Mouse (Mus musculus) limb, embryonic 15.5 days (tissue): Measurements from ENCODE around the gene Aph1b. TPM values are rescaled to one million over a fixed set of nuclear protein-coding genes. Genes with fewer than 3 reads are reported as not detected.
"Not testable (repeated sequence)": the region's sequence is repeated elsewhere in the genome, so short reads cannot be mapped to it uniquely, and the experiment has no call there.

ENCODE experiments used
- ATAC-seq: fragments of 200-750 bp; cut with Nextera tagmentation; 2 replicates; pipeline ENCODE4 v1.8.0; 2017; ENCODE audit warnings: low read depth, moderate TSS enrichment; ENCODE audit not compliant: insufficient number of reproducible peaks, low FRiP score, low TSS enrichment
- H3K27ac ChIP-seq: fragments of 300-500 bp; sonication (generic); 2 replicates; pipeline ENCODE4 v1.5.1; 2015; ENCODE audit warnings: moderate library complexity, mild to moderate bottlenecking, inconsistent platforms
- H3K27me3 ChIP-seq: fragments of 300-500 bp; sonication (generic); 2 replicates; pipeline ENCODE4 v1.6.1; 2015; ENCODE audit warnings: inconsistent platforms
- H3K36me3 ChIP-seq: fragments of 300-500 bp; sonication (generic); 2 replicates; pipeline ENCODE4 v1.6.1; 2015; ENCODE audit warnings: inconsistent platforms
- H3K4me1 ChIP-seq: fragments of 300-500 bp; sonication (generic); 2 replicates; pipeline ENCODE4 v1.6.1; 2015; ENCODE audit warnings: inconsistent platforms
- H3K4me2 ChIP-seq: fragments of 300-500 bp; sonication (generic); 2 replicates; pipeline ENCODE4 v1.6.1; 2015; ENCODE audit warnings: mild to moderate bottlenecking, inconsistent platforms
- H3K4me3 ChIP-seq: fragments of 300-500 bp; sonication (generic); 2 replicates; pipeline ENCODE4 v1.5.1; 2015; ENCODE audit warnings: mild to moderate bottlenecking, inconsistent platforms
- H3K9ac ChIP-seq: fragments of 300-500 bp; sonication (generic); 2 replicates; pipeline ENCODE4 v1.6.1; 2015; ENCODE audit warnings: inconsistent platforms
- H3K9me3 ChIP-seq: fragments of 300-500 bp; sonication (generic); 2 replicates; pipeline ENCODE4 v1.6.1; 2016; ENCODE audit warnings: inconsistent platforms
- WGBS: fragments of 180-500 bp; shearing (Covaris S2); methylation state at CpG from one replicate; pipeline ENCODE4 v1.1.7; 2015; 5-methylcytosine and 5-hydroxymethylcytosine counted together
- polyA plus RNA-seq: library from polyadenylated mRNA; unstranded; fragments of >200 nt; fragmentation: Nextera tagmentation; extraction: Ambion mirVana; gene quantifications from 2 replicates; pipeline ENCODE4 v1.2.1, GENCODE M21; 2015

The Aph1b gene
- polyA plus RNA-seq, 1 experiment from 2014 or later: 11.0 TPM

GRCm38 (mm10) chr9:66796739-66797138 is 1.4 kb upstream of the Aph1b start, which contains the start of gene Gm10647:
TSS of gene Gm10647 (plus strand) at chr9:66797039.
- Histone ChIP-seq H3K36me3 (no peaks in the 10 kb centered on the region), H3K9ac (peak within 1 kb of the TSS; percentile 5; the same call in 1 of the 2 replicates), H3K4me2 (peak within 1 kb of the TSS; percentile 84), H3K4me1 (peaks cover 8% of the 10 kb centered on the region), H3K9me3 (no peaks in the 10 kb centered on the region), H3K27me3 (no peaks in the 10 kb centered on the region), H3K4me3 (peak within 1 kb of the TSS; percentile 79), H3K27ac (peak within 1 kb of the TSS; percentile 93)
- no peak for ATAC-seq
- WGBS: 65% methylated on average over 5 of the region's 5 CpGs

- H3K9ac ChIP-seq: peak overlapping the region; percentile 69
- H3K27me3 ChIP-seq: no peaks in the 10 kb centered on the region
- ATAC-seq: peak; percentile 12; the same call in 1 of the 2 replicates
- H3K27ac ChIP-seq: peak overlapping the region; percentile 93
- H3K9me3 ChIP-seq: no peaks in the 10 kb centered on the region
- peaks cover 8% of the 10 kb centered on the region for H3K4me1 ChIP-seq
- whole genome bisulfite sequencing: 1% methylated on average over 43 of the region's 43 CpGs
- H3K4me3 ChIP-seq: peak overlapping the region; percentile 79
- peak overlapping the region; percentile 84 for H3K4me2 ChIP-seq
- peaks cover 6% of the 10 kb centered on the region for H3K36me3 ChIP-seq
Measured at GRCm38 (mm10) chr9:66794629-66795463, 444 bp downstream of the Aph1b start.

GRCm38 (mm10) chr9:66787821-66788220 is 7.5 kb downstream of the Aph1b start:
- H3K27ac ChIP-seq: no peak overlapping the region
- H3K4me1 ChIP-seq: no peaks in the 10 kb centered on the region
- H3K4me2 ChIP-seq: no peak overlapping the region
- no peak overlapping the region for H3K4me3 ChIP-seq
- peaks cover 10% of the 10 kb centered on the region for H3K36me3 ChIP-seq
- WGBS: 5% methylated on average over 2 of the region's 2 CpGs
- H3K9ac ChIP-seq: no peak overlapping the region
- no peak for ATAC-seq
- H3K9me3 ChIP-seq: no peaks in the 10 kb centered on the region
- no peaks in the 10 kb centered on the region for H3K27me3 ChIP-seq

- not testable (repeated sequence) for H3K9me3 ChIP-seq, H3K36me3 ChIP-seq
- WGBS: 75% methylated on average over 2 of the region's 3 CpGs
Measured at GRCm38 (mm10) chr9:66784552-66784951, 10.7 kb downstream of the Aph1b start.

GRCm38 (mm10) chr9:66770701-66771100 is 24.6 kb downstream of the Aph1b start:
- Histone ChIP-seq H3K27ac (no peak overlapping the region), H3K27me3 (no peaks in the 10 kb centered on the region), H3K9me3 (no peaks in the 10 kb centered on the region), H3K9ac (no peak overlapping the region), H3K4me2 (no peak overlapping the region), H3K36me3 (no peaks in the 10 kb centered on the region), H3K4me1 (no peaks in the 10 kb centered on the region), H3K4me3 (no peak overlapping the region)
- ATAC-seq: no peak

More at GRCm38 (mm10) chr9:66784552-66784951, 10.7 kb downstream of the Aph1b start:
- not testable (repeated sequence) for H3K27me3 ChIP-seq, H3K4me2 ChIP-seq, ATAC-seq, H3K27ac ChIP-seq, H3K4me3 ChIP-seq, H3K4me1 ChIP-seq, H3K9ac ChIP-seq

- no peaks in the 10 kb centered on the region for H3K9me3 ChIP-seq
- WGBS: 54% methylated on average over 3 of the region's 3 CpGs
- no peak overlapping the region for H3K27ac ChIP-seq
- H3K4me2 ChIP-seq: no peak overlapping the region
- no peak for ATAC-seq
- H3K36me3 ChIP-seq: no peaks in the 10 kb centered on the region
- H3K9ac ChIP-seq: no peak overlapping the region
- no peaks in the 10 kb centered on the region for H3K27me3 ChIP-seq
- H3K4me3 ChIP-seq: no peak overlapping the region
- H3K4me1 ChIP-seq: no peaks in the 10 kb centered on the region
Measured at GRCm38 (mm10) chr9:66769275-66769674, 26.0 kb downstream of the Aph1b start.

- no peak overlapping the region for H3K27ac ChIP-seq
- no peaks in the 10 kb centered on the region for H3K9me3 ChIP-seq
- no peak overlapping the region for H3K4me3 ChIP-seq
- 85% methylated on average over 1 of the region's 1 CpGs for WGBS
- H3K36me3 ChIP-seq: no peaks in the 10 kb centered on the region
- no peaks in the 10 kb centered on the region for H3K4me1 ChIP-seq
- H3K4me2 ChIP-seq: no peak overlapping the region
- no peak overlapping the region for H3K9ac ChIP-seq
- ATAC-seq: no peak
- no peaks in the 10 kb centered on the region for H3K27me3 ChIP-seq
Measured at GRCm38 (mm10) chr9:66768721-66769120, 26.6 kb downstream of the Aph1b start.

- no peak overlapping the region for H3K4me2 ChIP-seq
- no peaks in the 10 kb centered on the region for H3K27me3 ChIP-seq
- no peak overlapping the region for H3K9ac ChIP-seq
- peaks cover 10% of the 10 kb centered on the region; the same call in 1 of the 2 replicates for H3K36me3 ChIP-seq
- H3K9me3 ChIP-seq: no peaks in the 10 kb centered on the region
- WGBS: 72% methylated on average over 1 of the region's 1 CpGs
- no peaks in the 10 kb centered on the region for H3K4me1 ChIP-seq
- no peak overlapping the region for H3K27ac ChIP-seq
- no peak overlapping the region for H3K4me3 ChIP-seq
- no peak for ATAC-seq
Measured at GRCm38 (mm10) chr9:66760991-66761390, 34.3 kb downstream of the Aph1b start.

- 75% methylated on average over 6 of the region's 6 CpGs for WGBS
- Histone ChIP-seq H3K9me3 (no peaks in the 10 kb centered on the region), H3K9ac (no peak overlapping the region), H3K27ac (no peak overlapping the region), H3K27me3 (no peaks in the 10 kb centered on the region), H3K4me2 (no peak overlapping the region), H3K4me3 (no peak overlapping the region), H3K4me1 (no peaks in the 10 kb centered on the region), H3K36me3 (peaks cover 8% of the 10 kb centered on the region; the same call in 1 of the 2 replicates)
- no peak for ATAC-seq
Measured at GRCm38 (mm10) chr9:66752849-66753248, 42.4 kb downstream of the Aph1b start.

GRCm38 (mm10) chr9:66748390-66748789 is 46.9 kb downstream of the Aph1b start:
- Histone ChIP-seq H3K9ac (no peak overlapping the region), H3K4me1 (no peaks in the 10 kb centered on the region), H3K4me3 (no peak overlapping the region)

GRCm38 (mm10) chr9:66744531-66744930 is 50.8 kb downstream of the Aph1b start:
- Histone ChIP-seq H3K36me3 (0 out of 2 replicates have a peak, but pooled peaks cover 3% of the 10 kb centered on the region), H3K4me3 (no peak overlapping the region), H3K9me3 (no peaks in the 10 kb centered on the region), H3K4me2 (no peak overlapping the region), H3K9ac (no peak overlapping the region), H3K27ac (no peak overlapping the region), H3K27me3 (no peaks in the 10 kb centered on the region), H3K4me1 (peaks cover 6% of the 10 kb centered on the region; the same call in 1 of the 2 replicates)
- WGBS: 73% methylated on average over 2 of the region's 2 CpGs
- no peak for ATAC-seq

More at GRCm38 (mm10) chr9:66748390-66748789, 46.9 kb downstream of the Aph1b start:
- peaks cover 8% of the 10 kb centered on the region; the same call in 1 of the 2 replicates for H3K36me3 ChIP-seq
- no peak for ATAC-seq
- 63% methylated on average over 15 of the region's 15 CpGs for WGBS
- H3K4me2 ChIP-seq: no peak overlapping the region
- H3K27ac ChIP-seq: no peak overlapping the region
- no peaks in the 10 kb centered on the region for H3K27me3 ChIP-seq
- H3K9me3 ChIP-seq: no peaks in the 10 kb centered on the region

GRCm38 (mm10) chr9:66739516-66739915 is 55.8 kb downstream of the Aph1b start:
- no peak overlapping the region for H3K9ac ChIP-seq
- no peaks in the 10 kb centered on the region for H3K36me3 ChIP-seq
- no peaks in the 10 kb centered on the region for H3K9me3 ChIP-seq
- ATAC-seq: no peak
- no peaks in the 10 kb centered on the region for H3K27me3 ChIP-seq
- no peak overlapping the region for H3K27ac ChIP-seq
- H3K4me2 ChIP-seq: no peak overlapping the region
- H3K4me3 ChIP-seq: no peak overlapping the region
- 53% methylated on average over 7 of the region's 7 CpGs for WGBS
- peaks cover 6% of the 10 kb centered on the region; the same call in 1 of the 2 replicates for H3K4me1 ChIP-seq
